Mouse (Mus musculus) cerebellum, postnatal 25 days (tissue): ENCODE measurements around the gene Atxn7l1.
A peak's percentile ranks its signal among the peaks of the same experiment; 100 is the strongest.

Experiments
- DNase-seq, 2 experiments: peaks; one replicate each; pipeline ENCODE4 v3.0.0; 2021; ENCODE audit warnings: mixed read lengths in 2 of 2

Gene Atxn7l1

DNA sequence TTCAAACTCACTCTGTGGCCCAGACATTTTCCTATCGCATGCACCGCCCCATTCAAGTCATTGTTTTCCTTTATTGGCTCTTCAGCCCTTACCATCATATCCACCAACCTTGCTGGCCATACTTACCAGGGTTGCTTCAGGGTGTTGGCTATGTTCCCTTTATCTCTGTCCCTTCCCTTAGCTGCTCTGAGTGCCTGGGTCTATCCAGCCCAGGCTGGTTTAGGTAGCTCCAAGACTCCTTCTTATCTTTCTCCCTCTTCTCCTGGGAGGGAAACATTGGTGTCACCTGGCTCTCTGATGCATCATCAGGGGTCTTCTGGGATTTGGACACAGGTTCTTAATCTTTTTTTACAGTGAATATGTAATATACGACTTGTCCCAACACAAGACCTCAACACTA, 36.6 kb downstream of the Atxn7l1 start:
- no peak for DNase-seq

DNA sequence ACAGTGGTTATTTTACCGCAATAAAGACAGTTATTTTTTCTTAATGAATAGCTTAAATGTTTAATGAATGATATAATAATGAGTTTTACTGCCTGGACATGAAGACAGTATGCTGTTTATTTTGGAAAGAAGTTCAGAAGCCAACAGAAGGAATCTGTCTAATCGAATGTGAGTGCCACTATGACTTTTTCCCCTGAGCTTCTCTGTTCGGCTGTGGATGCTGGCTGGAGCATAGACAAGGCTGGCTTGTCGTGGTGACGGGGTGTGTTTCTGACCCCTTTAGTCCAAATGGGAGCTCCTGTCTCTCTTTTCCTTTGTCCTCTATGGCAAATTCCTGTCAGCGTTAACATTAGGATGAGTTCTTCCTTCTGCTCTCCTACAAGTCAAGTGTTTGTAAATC, 37.6 kb downstream of the Atxn7l1 start:
- no peak for DNase-seq

DNA sequence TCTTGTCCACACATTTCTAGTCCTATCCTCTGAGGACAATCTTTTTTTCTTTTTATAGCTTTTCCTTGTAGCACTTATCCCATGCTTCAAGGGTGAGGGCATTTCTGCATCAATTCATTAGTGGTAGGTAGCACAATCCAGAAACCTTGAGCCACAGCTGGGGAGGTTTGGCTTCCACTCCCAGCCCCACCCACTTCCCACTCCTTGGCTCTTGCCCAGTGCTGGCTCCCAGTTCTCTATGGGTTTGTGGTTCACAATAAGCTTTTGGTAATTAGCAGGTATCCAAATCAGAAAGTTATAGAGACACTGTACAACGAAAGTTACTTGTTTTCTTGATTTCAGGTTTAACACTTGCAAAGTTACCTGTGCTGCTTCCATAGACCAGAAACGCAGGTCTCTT, 38.8 kb downstream of the Atxn7l1 start:
- DNase-seq, result no peak

DNA sequence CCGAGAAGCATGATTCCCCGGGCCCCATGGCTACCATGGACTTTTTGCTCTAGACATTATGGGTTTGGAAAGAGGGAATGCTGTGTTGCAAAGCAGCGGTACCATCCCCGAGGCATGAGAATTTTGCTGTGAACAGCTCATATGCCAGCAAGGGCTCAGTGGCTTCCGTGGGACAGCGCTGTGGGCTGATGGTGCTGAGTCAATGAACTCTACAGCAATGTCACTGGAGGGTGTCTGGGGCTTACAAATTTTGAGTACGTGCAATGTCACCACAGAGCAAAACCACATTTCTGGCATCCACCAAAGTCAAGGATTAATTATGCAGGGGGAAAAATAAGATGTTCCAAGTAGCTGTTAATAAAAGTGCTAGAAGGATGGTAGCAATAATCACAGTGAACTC, 42.6 kb downstream of the Atxn7l1 start:
- DNase-seq, result no peak

DNA sequence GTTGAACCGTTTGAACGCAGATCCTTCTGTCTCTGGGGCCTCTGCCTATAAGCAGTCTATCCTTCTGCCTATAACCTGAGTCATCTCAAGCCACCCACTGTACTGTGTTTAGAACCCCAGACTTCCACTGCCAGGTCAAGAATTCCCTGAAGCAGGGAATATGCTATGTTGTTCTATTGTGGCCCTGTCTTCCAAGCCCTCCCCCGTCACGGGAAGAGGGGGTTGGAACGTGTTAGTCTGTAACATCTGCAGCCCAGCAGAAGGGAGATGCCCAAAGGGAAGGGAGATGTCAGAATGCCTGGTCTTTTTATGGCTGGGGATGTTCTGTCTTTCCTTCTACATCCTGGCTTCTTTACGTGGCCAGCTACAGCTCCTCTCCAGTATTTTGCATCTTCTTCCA, 43.1 kb downstream of the Atxn7l1 start:
- DNase-seq, result no peak

DNA sequence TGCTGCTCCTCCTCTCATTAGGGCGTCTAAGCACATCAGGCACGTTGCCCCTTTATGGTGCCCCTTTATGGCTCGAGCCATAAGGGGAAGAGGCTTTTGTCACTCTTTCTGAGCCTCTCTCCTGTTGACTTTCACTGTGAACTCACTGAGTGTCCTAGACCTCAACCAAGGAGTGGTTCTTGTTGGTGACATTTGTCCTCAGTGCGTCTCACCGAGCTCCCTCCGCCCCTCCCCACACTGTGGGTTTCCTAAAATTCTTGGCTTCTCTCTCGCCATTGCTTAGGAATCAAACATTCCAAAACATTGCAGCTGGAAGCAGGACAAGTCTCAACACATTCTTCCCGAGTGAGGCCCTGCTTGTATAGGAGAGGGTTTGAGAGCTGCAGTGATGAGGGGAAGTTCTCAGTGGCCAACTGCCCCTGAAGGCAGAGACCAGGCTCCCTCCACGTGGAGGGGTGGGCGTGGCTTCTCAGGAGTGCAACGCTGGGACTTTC, 46.0 kb downstream of the Atxn7l1 start:
- DNase-seq, result no peak

DNA sequence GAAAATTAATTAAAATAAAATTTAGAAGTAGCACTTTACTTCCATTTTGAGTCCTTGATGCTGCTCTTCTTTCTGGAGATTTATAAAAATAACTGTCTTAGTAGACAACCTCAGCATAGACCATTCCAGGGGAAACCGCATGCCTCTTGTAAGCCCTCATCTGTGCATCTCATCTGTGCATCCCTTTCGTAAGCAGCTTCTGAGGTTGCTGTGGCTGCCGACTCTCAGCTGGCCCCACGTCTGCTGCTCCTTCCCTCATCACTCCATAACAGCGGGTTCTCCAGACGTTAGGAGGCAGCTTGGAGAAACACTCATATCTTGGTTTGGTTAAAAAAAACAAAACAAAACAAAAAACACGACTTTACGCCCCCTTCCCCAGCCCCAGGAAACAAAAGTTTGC, 47.7 kb downstream of the Atxn7l1 start:
- DNase-seq, result no peak

DNA sequence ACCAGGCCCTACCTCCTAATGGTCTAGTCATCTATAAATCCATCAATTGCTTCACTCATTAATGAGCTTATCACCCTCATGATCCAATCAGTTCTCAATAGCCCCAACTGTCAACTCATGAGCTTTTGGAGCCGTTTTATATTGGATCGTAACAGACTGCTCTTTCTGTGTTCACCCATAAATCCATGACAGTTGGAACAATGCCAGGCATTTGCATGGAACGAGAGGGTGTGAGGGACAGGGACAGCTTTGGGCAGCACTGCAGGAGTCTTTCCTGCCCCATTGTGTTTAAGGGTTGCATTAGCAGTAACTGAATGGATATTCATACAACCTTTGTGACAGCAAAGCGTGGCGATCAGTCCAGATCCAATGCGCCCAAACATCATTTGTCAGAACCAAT, 49.8 kb downstream of the Atxn7l1 start:
- DNase-seq, result peak in 1 of 2 experiments; percentile 20

DNA sequence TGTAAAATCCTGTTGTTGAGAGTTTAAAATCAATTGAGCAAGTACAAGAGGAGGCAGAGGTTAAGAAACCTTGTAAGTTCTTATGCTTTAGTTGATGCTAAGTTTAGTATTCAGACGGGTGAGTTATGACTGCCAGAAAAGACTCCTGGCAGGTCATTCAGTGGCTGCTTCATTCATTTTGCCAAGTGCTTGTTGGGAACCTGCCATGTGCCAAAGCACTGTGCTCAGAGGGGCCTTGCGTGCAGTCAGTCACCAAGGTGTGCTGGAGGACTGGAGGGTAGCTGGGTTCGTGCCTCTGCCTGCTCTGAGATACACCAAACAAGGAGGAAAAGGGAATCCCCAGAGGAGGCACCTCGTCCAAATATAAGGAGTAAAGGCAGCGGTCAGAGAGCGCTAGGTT, 50.3 kb downstream of the Atxn7l1 start:
- DNase-seq, result peak; percentile 58 to 73

DNA sequence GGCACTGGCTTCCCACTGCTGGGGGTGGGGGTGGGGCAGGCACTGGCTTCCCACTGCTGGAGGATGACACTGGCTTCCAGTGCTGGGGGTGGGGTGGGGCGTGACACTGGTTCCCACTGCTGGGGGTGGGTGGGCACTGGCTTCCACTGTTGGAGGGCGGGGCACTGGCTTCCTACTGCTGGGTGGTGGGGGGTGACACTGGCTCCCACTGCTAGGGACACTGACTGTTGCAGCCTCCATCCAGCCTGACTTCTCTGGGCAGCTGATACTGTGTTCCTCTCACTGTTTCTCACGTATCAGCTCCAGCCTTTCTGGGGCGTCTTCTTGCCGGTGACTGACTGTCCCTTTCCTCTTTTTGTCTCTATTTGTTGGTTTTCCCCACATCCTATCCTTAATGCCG, 53.6 kb downstream of the Atxn7l1 start:
- DNase-seq, result no peak

DNA sequence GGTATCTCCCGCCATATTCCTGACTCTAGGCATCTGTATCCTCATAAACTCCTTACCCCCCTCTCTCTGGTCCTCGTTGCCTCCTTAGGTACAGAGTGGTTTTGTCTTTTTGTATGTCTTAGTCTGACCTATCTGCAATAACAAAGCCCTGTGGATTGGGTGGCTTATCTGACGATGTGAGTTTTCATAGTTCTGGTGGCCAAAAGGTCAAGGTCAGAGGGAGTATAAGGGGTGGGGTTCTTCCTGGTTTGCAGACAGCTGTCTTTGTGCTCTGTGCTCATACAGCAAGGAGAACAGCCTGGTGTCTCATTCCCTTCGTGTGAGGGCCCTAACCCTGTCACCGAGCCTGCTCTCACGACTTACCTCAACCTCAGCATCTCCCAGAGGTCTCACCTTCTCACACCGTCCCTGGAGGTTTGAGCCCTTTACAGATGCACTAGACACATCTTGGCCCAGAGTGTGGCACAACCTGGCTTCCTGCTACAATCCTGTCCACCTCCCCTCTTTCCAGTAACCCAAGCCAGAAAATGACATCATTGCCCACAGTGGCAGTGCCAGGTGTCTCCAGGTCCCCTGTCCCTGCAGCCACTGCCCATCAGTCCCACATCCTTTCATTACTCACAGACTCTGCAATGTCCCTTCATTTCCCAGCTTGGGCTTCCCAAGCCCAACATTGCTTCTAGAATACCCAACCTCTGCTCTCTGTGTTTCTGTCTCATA, 54.2 kb downstream of the Atxn7l1 start:
- peak; percentile 41 to 53 for DNase-seq

DNA sequence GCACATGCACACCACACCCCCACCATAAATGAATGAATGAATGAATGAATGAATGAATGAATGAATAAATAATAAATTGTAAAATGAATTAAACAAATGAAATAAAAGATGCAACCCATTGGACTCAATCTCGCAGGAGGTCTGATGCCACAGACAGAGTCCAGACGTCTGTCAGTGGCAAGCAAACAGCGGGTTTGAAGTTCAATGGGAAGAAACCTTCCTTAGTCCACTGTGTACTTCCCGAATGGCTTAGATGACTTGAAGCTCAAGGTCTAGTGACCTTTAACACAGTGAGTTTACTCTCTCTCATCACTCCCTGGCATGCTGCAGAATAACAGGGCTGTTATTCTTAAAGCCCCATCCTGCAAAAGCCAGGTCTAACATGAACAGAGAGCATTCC, 57.8 kb downstream of the Atxn7l1 start:
- DNase-seq, result no peak

DNA sequence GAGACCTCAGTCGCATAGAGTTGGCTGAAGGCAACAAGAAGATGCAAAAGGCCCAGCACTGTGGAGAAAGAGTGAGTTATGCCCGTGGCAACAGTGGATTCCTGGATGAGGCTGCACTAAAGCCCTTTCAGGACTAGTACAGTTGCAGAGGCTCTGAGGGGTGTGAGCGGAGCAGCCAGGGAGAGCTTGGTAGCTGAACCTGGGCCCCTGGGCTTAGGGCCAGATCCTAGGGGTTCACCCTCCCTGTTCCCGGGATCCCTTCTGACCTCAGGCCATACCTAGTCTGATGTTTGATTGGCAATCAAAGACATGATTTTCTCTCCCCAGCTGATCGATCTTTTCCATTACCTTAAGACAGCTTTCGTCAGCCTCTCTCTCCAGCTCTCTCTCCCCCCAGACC, 58.8 kb downstream of the Atxn7l1 start:
- DNase-seq, result no peak

DNA sequence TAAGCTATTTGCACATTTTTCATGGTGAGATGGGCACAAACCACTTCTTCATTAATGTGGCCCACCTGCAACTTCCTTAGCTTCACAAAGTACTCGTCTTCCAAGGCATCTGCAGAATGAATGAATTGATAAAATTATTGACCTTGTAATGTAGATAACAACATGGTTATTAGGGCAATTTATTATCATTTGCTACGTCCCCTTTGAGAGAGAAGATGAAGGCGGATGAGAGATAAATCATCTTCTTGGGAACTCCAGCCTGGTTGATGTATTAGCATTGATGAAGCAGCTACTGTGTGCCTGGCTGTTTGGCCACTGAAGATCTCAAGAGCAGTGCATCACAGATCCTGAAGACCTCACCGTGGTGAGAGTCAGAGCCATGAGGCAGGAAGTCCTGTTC, 63.4 kb downstream of the Atxn7l1 start:
- DNase-seq, result no peak

DNA sequence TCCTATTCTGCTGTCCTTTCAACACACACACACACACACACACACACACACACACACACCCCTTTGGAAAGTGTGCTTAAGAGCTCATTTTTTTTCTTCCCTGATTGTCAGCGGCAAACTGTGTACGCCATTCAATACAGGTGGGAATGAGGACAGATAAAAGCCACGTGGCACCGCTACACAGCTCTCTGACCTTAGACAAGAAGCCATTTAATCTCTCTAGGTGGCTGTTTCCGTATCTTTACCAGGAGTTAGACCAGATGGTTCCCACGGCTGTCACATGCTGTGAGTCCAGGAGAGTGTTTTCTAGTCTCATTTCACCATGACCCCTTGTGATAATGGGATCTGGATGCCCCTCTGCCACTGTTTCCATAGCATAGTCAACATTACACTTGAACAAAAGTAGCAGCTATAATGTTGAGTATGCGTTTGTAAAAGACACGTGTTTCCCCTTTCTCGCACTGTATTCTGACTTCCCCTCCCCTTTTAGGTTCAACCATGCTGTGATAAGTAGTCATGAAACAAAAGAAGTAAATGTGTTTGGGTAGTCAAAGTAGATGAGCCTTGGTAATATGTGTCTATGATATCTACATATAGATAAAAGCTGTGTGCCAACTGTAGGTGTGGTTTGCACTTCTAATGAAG, 70.8 kb downstream of the Atxn7l1 start:
- no peak for DNase-seq

DNA sequence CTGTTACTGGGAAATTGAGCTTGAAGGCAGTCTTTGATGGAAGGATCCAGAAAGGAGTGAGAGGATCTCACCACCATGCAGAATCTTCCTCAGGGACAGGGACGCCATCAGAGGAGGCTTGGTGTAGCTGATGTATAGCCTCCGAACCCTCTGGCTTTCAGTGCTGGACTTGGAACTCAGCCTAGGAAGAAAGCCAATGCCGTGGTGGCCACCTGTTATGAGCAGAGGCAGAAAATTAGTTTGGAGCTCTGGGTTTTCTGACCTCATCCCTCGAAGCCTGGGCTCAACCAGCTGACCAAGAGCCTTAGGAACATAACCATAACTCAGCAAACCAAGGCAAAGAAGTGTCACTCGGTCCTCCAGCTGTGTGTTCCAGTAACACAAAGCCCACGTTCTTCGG, 71.9 kb downstream of the Atxn7l1 start:
- peak; percentile 77 to 83 for DNase-seq

DNA sequence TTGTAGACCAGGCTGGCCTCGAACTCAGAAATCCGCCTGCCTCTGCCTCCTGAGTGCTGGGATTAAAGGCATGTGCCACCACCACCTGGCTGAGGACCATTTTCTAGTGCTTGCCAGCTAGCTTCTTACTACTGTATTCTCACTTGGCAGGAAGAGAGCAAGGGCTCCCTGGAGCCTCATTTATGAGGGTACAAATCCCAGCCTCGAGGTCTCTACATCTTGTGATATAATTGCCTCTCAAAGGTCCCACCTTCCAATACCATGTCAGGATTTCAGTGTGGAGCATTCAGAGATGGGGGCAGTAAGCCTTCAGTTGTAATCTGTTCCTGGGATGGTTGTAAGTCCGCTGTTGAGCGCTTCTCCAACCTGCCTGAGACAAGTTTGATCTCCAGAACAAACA, 72.6 kb downstream of the Atxn7l1 start:
- DNase-seq, result no peak

DNA sequence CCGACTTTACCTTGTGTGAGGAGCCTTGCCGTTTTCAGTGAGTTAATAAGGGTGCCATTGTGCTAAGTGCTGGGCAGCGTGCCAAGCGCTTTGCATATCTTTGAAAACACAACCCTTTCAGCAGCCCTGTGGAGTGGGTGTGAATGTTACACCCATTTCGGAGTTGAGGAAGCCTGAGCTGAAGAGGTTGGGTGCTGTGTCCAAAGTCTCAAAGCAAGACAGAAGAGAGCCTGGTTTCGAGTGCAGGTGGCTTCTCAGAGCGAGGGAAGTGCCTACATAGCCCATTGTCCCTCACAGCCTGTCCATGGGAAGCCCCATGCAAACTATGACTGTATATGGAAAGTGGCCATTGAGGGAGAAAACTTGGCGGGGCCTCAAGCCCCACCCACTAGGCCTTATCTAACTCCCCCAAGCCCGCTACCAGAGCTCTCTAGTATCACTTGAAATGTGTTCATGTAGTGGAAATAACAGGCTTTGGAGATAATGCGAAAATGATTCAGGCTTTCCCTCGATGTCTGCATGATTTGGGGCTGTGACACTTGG, 73.1 kb downstream of the Atxn7l1 start:
- peak; percentile 11 to 23 for DNase-seq

DNA sequence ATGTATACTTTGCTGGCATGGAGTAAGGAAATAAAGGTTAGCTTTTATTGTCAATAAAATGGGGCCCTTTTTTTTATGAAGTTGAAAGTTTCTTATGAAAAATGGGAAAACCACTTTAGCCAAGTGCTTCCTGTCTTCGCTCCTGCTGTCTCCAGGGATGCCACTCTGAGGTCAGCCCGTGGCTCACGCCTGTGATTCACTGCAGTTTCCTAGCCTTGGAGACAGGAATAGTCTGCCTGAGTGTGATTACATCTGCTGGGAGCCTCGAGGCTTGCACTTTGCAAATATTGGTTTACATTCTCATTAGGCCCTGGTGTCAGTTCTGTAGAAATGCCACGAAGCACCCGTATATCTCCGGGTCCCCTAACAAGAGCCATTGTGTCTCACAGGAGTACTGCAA, 74.7 kb downstream of the Atxn7l1 start:
- peak in 1 of 2 experiments; percentile 3 for DNase-seq

DNA sequence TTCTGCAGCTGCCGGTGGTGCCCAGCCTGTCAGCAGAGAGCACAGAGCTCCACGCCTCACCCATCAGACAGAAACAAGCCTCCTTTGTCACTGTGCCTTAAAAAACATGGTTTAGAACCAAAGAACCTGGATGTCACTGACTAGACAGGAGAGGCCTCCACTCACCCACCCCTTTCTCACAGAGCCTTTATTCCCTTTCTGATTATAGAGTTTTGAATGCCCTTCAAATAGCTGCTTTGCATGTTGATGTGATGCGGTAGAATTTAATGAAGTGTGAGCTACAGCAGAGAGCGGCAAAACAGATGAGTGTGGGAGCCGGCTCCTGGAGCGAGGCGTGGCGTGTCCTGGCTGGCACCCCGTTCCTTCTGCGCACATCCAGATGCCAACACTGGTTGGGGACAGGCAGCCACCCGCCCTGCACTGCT, 77.6 kb downstream of the Atxn7l1 start:
- DNase-seq, result peak; percentile 34 to 47

DNA sequence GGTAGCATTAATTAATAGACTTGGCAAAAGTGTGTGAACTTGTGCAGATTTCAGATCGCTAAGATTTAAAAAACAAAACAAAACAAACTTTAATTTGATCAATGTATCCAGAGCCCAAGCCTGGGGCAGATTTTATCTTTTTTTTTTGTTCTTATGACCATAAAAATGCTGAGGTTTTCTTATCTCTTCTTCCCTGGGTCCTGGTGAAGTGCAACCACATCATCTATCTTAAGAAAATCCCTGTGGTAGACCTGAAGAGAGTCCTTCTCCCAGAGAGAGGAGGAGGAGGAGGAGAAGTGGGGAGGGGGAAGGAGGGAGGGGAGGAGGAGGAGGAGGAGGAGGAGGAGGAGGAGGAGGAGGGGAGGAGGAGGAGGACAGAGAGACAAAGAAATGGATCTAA, 78.5 kb downstream of the Atxn7l1 start:
- DNase-seq, result no peak

DNA sequence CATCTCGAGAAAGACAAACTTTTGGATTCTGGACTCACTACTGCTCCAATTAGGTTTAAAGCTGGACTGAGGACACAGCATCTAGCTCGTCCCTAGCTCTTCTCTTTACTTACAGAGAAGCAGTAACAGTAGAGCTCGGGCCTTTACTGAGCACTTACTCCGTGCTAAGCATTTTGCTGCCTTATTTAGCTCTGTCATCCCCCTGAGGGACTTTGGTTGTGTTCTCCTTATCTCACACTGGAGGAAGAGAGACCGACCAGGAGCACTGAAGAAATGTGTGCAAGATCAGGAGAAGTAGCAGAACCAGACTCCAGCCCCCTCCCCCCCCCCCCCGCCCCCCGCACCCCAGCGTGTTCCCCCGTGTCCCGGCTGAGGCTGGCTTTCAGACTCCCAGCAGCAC, 79.1 kb downstream of the Atxn7l1 start:
- DNase-seq, result no peak

DNA sequence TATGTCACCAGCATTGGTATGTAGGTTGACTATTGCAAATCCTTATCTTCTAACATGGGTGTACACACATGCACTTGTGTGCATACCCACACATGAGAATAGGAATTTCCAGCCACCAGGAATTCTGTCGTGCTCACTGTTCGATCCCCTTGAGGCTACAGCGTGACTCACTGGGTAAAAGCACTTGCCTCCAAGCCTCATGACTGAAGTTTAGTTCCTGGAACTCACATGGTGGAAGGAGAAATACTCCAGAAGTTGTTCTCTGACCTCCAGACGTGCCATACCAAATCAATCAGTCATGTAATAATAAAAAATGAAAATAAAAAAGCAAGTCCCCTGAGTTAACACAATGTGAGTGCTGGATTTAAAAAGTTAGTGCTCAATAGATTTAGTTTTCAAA, 87.8 kb downstream of the Atxn7l1 start:
- no peak for DNase-seq

DNA sequence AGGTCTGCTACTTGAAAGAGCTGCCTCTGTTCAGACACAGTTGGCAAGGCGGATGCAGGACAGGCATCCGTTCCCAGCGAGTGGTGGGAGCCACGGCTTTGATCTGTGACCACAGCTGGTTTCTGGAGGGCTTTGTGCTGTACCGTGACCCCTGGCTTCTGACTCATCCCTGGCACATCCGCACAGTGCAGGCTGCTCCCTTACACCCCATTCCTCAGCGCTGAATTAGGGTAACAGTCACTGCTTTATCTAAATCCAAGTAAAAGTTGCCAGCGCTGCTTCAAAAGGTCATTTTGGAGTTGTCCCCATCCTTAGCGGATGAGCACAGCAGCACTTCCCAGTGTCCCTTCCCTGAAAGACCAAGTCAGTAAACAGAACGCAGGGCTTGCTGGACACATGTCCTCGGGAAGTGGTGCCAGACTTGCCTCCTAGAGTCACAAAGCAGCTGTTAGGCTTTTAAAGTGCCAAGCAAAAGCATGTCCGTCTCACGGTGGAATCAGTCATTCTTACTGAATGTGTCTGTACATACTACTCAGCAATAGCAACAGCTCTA, 88.4 kb downstream of the Atxn7l1 start:
- no peak for DNase-seq
